In genomic region chr1:75450314-75451005, GRCm38 (mm10) we compare ENCODE assay signal across 7 mouse cellular contexts. TPM values are rescaled to one million over a fixed set of nuclear protein-coding genes. Genes with fewer than 3 reads are reported as not detected.
DNase-seq lines count a peak whose midpoint lies in the region; ATAC-seq and TF ChIP-seq lines count a peak whose summit lies in the region.

Gene Asic4, plus strand, starts transcription at chr1:75450436.

- H3K9me3 ChIP-seq in lung, embryonic 14.5 days (ENCODE audit: low read depth, low read length) = no peaks in the 10 kb centered on the region
- no peaks in the 10 kb centered on the region for H3K9me3 ChIP-seq in forebrain, embryonic 10.5 days
- H3K9me3 ChIP-seq in neural tube, embryonic 11.5 days (ENCODE audit: control insufficient read depth, low read length) = no peaks in the 10 kb centered on the region

- under 1% methylated on average over 34 of the region's 35 CpGs for WGBS in lung, embryonic 14.5 days
- WGBS in forebrain, embryonic 10.5 days = under 1% methylated on average over 35 of the region's 35 CpGs
- WGBS in neural tube, embryonic 11.5 days = 2% methylated on average over 28 of the region's 35 CpGs

- TF ChIP-seq CTCF in lung, embryonic 14.5 days (IDR thresholded peaks at IDR 0.05; ENCODE audit: low read depth) = no peak

- H3K9ac ChIP-seq in lung, embryonic 14.5 days = peak within 1 kb of the TSS; percentile 13; the same call in 1 of the 2 replicates
- peak within 1 kb of the TSS; percentile 56 for H3K9ac ChIP-seq in neural tube, embryonic 11.5 days (ENCODE audit: low read length)

- H3K27ac ChIP-seq in lung, embryonic 14.5 days (ENCODE audit: low read depth) = no peak within 1 kb of the TSS
- peak within 1 kb of the TSS; percentile 80 for H3K27ac ChIP-seq in forebrain, embryonic 10.5 days
- peak within 1 kb of the TSS; percentile 27; the same call in 1 of the 2 replicates for H3K27ac ChIP-seq in neural tube, embryonic 11.5 days (ENCODE audit: low read depth, low read length)

- ATAC-seq in lung, embryonic 14.5 days (ENCODE audit: insufficient read depth) = no peak
- ATAC-seq in neural tube, embryonic 11.5 days (ENCODE audit: insufficient read depth, low FRiP score, low TSS enrichment) = no peak

- peak within 1 kb of the TSS; percentile 61 for H3K4me2 ChIP-seq in lung, embryonic 14.5 days
- peak within 1 kb of the TSS; percentile 67 for H3K4me2 ChIP-seq in neural tube, embryonic 11.5 days (ENCODE audit: low read depth)

- H3K4me3 ChIP-seq in lung, embryonic 14.5 days (ENCODE audit: low read depth, low read length) = peak within 1 kb of the TSS; percentile 28
- H3K4me3 ChIP-seq in forebrain, embryonic 10.5 days = peak within 1 kb of the TSS; percentile 46
- peak within 1 kb of the TSS; percentile 38 for H3K4me3 ChIP-seq in neural tube, embryonic 11.5 days (ENCODE audit: low read depth, low read length)

- peak; percentile 64 for DNase-seq in lung, embryonic 14.5 days
- no peak for DNase-seq in lung, postnatal 4 days
- DNase-seq in forebrain, embryonic 10.5 days (ENCODE audit: extremely low spot score, low spot score) = peak; percentile 40
- DNase-seq in left cerebral cortex, postnatal 36 days (ENCODE audit: low spot score in 2 of 2) = no peak
- DNase-seq in neural tube, embryonic 11.5 days (ENCODE audit: low spot score) = no peak
- no peak for DNase-seq in cerebellum, adult 11-12 months
- no peak for DNase-seq in urinary bladder, postnatal 14 days (ENCODE audit: low spot score)

- peaks cover 34% of the 10 kb centered on the region for H3K4me1 ChIP-seq in lung, embryonic 14.5 days (ENCODE audit: insufficient read depth)
- peaks cover 98% of the 10 kb centered on the region for H3K4me1 ChIP-seq in forebrain, embryonic 10.5 days
- H3K4me1 ChIP-seq in neural tube, embryonic 11.5 days (ENCODE audit: control insufficient read depth, insufficient read depth, low read length) = peaks cover 66% of the 10 kb centered on the region

- intact Hi-C loops in left cerebral cortex, postnatal 36 days (cut with DNase I) = no loop called here

- peaks cover 66% of the 10 kb centered on the region for H3K27me3 ChIP-seq in lung, embryonic 14.5 days (ENCODE audit: insufficient read depth, low read length)
- peaks cover 98% of the 10 kb centered on the region for H3K27me3 ChIP-seq in forebrain, embryonic 10.5 days (ENCODE audit: poor library complexity, severe bottlenecking)
- peaks cover 35% of the 10 kb centered on the region for H3K27me3 ChIP-seq in neural tube, embryonic 11.5 days (ENCODE audit: control insufficient read depth, insufficient read depth, low read length)

- H3K36me3 ChIP-seq in lung, embryonic 14.5 days (ENCODE audit: insufficient read depth) = no peaks in the 10 kb centered on the region
- H3K36me3 ChIP-seq in forebrain, embryonic 10.5 days (replicated peaks) = no peaks in the 10 kb centered on the region
- H3K36me3 ChIP-seq in neural tube, embryonic 11.5 days (ENCODE audit: control insufficient read depth, insufficient read depth, low read length) = no peaks in the 10 kb centered on the region

RNA-seq across cellular contexts. Expression of gene Asic4, which starts in this region (rescaled TPM):
- polyA plus RNA-seq in lung, embryonic 14.5 days (2014; fragmentation: Nextera tagmentation; extraction: Ambion mirVana) = 0.12 and 0.18 TPM in 2 replicates
- polyA plus RNA-seq in forebrain, embryonic 10.5 days (2016; fragmentation: Nextera tagmentation; extraction: Ambion mirVana) = 3.1 and 3.4 TPM in 2 replicates
- 10 to 100 TPM; 13.2 to 15.7 TPM for total RNA-seq in left cerebral cortex, postnatal 36 days (2021)
- polyA plus RNA-seq in neural tube, embryonic 11.5 days (2014; fragmentation: Nextera tagmentation; extraction: Ambion mirVana) = 2.3 and 2.9 TPM in 2 replicates

Comparison
In these comparisons a context has a peak if more than half of its experiments do, and no peak if none do; other contexts are left out.
1. Peak in DNase-seq, H3K4me3 ChIP-seq, H3K9ac ChIP-seq and H3K4me2 ChIP-seq in lung, embryonic 14.5 days; RNA of the gene not detected or under 1 TPM.